Mouse (Mus musculus) stomach, embryonic 14.5 days (tissue): ENCODE results near the gene Emid1. TPM values are rescaled to one million over a fixed set of nuclear protein-coding genes. Genes with fewer than 3 reads are reported as not detected.
A peak's percentile ranks its signal among the peaks of the same experiment; 100 is the strongest.

Source experiments
- ATAC-seq: fragments of 200-750 bp; cut with Nextera tagmentation; 2 replicates; pipeline ENCODE4 v1.8.0; 2017; ENCODE audit warnings: low read depth, moderate TSS enrichment; ENCODE audit not compliant: insufficient number of reproducible peaks, insufficient read depth, low FRiP score
- H3K27ac ChIP-seq: fragments of 300-500 bp; sonication (generic); 2 replicates; pipeline ENCODE4 v1.5.1; 2014; ENCODE audit warnings: mild to moderate bottlenecking, low read length, moderate library complexity, mixed read lengths
- H3K27me3 ChIP-seq: fragments of 300-500 bp; sonication (generic); 2 replicates; pipeline ENCODE4 v1.6.1; 2014; ENCODE audit warnings: low read length, control low read depth, mixed read lengths; ENCODE audit not compliant: control insufficient read depth, insufficient read depth
- H3K36me3 ChIP-seq: fragments of 300-500 bp; sonication (generic); 2 replicates; pipeline ENCODE4 v1.6.1; 2014; ENCODE audit warnings: mild to moderate bottlenecking, control low read depth, low read length, moderate library complexity, mixed read lengths; ENCODE audit not compliant: control insufficient read depth, insufficient read depth
- H3K4me1 ChIP-seq: fragments of 300-500 bp; sonication (generic); 2 replicates; pipeline ENCODE4 v1.6.1; 2014; ENCODE audit warnings: low read length, control low read depth, mixed read lengths; ENCODE audit not compliant: control insufficient read depth, insufficient read depth
- H3K4me2 ChIP-seq: fragments of 300-500 bp; sonication (generic); replicated peaks from 2 replicates; pipeline ENCODE4 v1.6.1; 2014; ENCODE audit warnings: low read depth, low read length, control low read depth
- H3K4me3 ChIP-seq: fragments of 300-500 bp; sonication (generic); 2 replicates; pipeline ENCODE4 v1.5.1; 2014; ENCODE audit warnings: low read depth, low read length, control low read depth
- H3K9ac ChIP-seq: fragments of 300-500 bp; sonication (generic); replicated peaks from 2 replicates; pipeline ENCODE4 v1.6.1; 2014; ENCODE audit warnings: low read depth, mild to moderate bottlenecking, control low read depth, low read length, moderate library complexity, mixed read lengths
- H3K9me3 ChIP-seq: fragments of 300-500 bp; sonication (generic); 2 replicates; pipeline ENCODE4 v1.6.1; 2016; ENCODE audit warnings: low read depth, low read length, control low read depth; ENCODE audit not compliant: control insufficient read depth
- WGBS: fragments of 180-500 bp; shearing (Covaris S2); extraction: QIAGEN DNeasy Blood & Tissue Kit; methylation state at CpG from one replicate; pipeline ENCODE4 v1.1.7; 2014; 5-methylcytosine and 5-hydroxymethylcytosine counted together
- polyA plus RNA-seq: library from polyadenylated mRNA; unstranded; fragments of >200 nt; fragmentation: Nextera tagmentation; extraction: Ambion mirVana; gene quantifications from 2 replicates; pipeline ENCODE4 v1.2.1, GENCODE M21; 2014

Emid1 gene
- polyA plus RNA-seq, 1 experiment from 2014 or later, result 45.9 TPM

GRCm38 (mm10) chr11:5154961-5155805, 3.1 kb upstream of the Emid1 start:
- H3K4me1 ChIP-seq, result peaks cover 13% of the 10 kb centered on the region
- 30% methylated on average over 10 of the region's 10 CpGs for WGBS
- no peaks in the 10 kb centered on the region for H3K36me3 ChIP-seq
- no peak overlapping the region; the same call in 1 of the 2 replicates for H3K9ac ChIP-seq
- peak overlapping the region; percentile 45; the same call in 1 of the 2 replicates for H3K27ac ChIP-seq
- H3K4me2 ChIP-seq, result no peak overlapping the region
- no peaks in the 10 kb centered on the region for H3K27me3 ChIP-seq
- no peaks in the 10 kb centered on the region for H3K9me3 ChIP-seq
- ATAC-seq, result peak; percentile 44
- no peak overlapping the region for H3K4me3 ChIP-seq

GRCm38 (mm10) chr11:5151247-5151630, 818 bp downstream of the Emid1 start:
- no peak for ATAC-seq
- peak overlapping the region; percentile 63 for H3K4me3 ChIP-seq
- 40% methylated on average over 4 of the region's 4 CpGs for WGBS
- H3K9me3 ChIP-seq, result no peaks in the 10 kb centered on the region
- no peak overlapping the region for H3K27ac ChIP-seq
- H3K36me3 ChIP-seq, result no peaks in the 10 kb centered on the region
- peak overlapping the region; percentile 68 for H3K9ac ChIP-seq
- no peaks in the 10 kb centered on the region for H3K27me3 ChIP-seq
- H3K4me1 ChIP-seq, result peaks cover 21% of the 10 kb centered on the region
- peak overlapping the region; percentile 93 for H3K4me2 ChIP-seq

- Histone ChIP-seq H3K4me3 (no peak overlapping the region), H3K4me1 (peaks cover 21% of the 10 kb centered on the region), H3K27ac (no peak overlapping the region), H3K27me3 (no peaks in the 10 kb centered on the region), H3K9me3 (no peaks in the 10 kb centered on the region), H3K9ac (0 out of 2 replicates have a peak overlapping the region, but pooled peaks have one; percentile 68), H3K36me3 (no peaks in the 10 kb centered on the region), H3K4me2 (peak overlapping the region; percentile 93; the same call in 1 of the 2 replicates)
- WGBS, result 69% methylated on average over 9 of the region's 9 CpGs
- ATAC-seq, result no peak
Measured at GRCm38 (mm10) chr11:5150416-5151246, 1.4 kb downstream of the Emid1 start.

GRCm38 (mm10) chr11:5149955-5150354, 2.1 kb downstream of the Emid1 start:
- Histone ChIP-seq H3K4me1 (peaks cover 15% of the 10 kb centered on the region; the same call in 1 of the 2 replicates), H3K4me2 (no peak overlapping the region), H3K27ac (no peak overlapping the region), H3K9ac (no peak overlapping the region), H3K9me3 (no peaks in the 10 kb centered on the region), H3K27me3 (no peaks in the 10 kb centered on the region), H3K36me3 (no peaks in the 10 kb centered on the region), H3K4me3 (no peak overlapping the region)
- 83% methylated on average over 9 of the region's 9 CpGs for WGBS
- ATAC-seq, result no peak

- Histone ChIP-seq H3K4me1 (peaks cover 15% of the 10 kb centered on the region; the same call in 1 of the 2 replicates), H3K27me3 (no peaks in the 10 kb centered on the region), H3K4me2 (peak overlapping the region; percentile 14; the same call in 1 of the 2 replicates), H3K4me3 (no peak overlapping the region), H3K36me3 (no peaks in the 10 kb centered on the region), H3K9me3 (no peaks in the 10 kb centered on the region), H3K9ac (no peak overlapping the region), H3K27ac (no peak overlapping the region)
- 36% methylated on average over 7 of the region's 7 CpGs for WGBS
- ATAC-seq, result peak; percentile 46; the same call in 1 of the 2 replicates
Measured at GRCm38 (mm10) chr11:5149249-5149648, 2.8 kb downstream of the Emid1 start.

- Histone ChIP-seq H3K27me3 (no peaks in the 10 kb centered on the region), H3K27ac (no peak overlapping the region), H3K4me3 (no peak overlapping the region), H3K9ac (no peak overlapping the region), H3K36me3 (no peaks in the 10 kb centered on the region), H3K4me1 (peaks cover 14% of the 10 kb centered on the region), H3K9me3 (no peaks in the 10 kb centered on the region), H3K4me2 (no peak overlapping the region)
- ATAC-seq, result no peak
- WGBS, result 68% methylated on average over 3 of the region's 3 CpGs
Measured at GRCm38 (mm10) chr11:5145600-5145999, 6.5 kb downstream of the Emid1 start.

GRCm38 (mm10) chr11:5141965-5142364, 10.1 kb downstream of the Emid1 start:
- 83% methylated on average over 2 of the region's 2 CpGs for WGBS
- Histone ChIP-seq H3K27ac (no peak overlapping the region), H3K9ac (no peak overlapping the region), H3K4me3 (no peak overlapping the region), H3K4me2 (no peak overlapping the region), H3K36me3 (no peaks in the 10 kb centered on the region), H3K4me1 (peaks cover 26% of the 10 kb centered on the region), H3K27me3 (no peaks in the 10 kb centered on the region), H3K9me3 (no peaks in the 10 kb centered on the region)
- ATAC-seq, result no peak

- Histone ChIP-seq H3K4me1 (peaks cover 26% of the 10 kb centered on the region), H3K9me3 (no peaks in the 10 kb centered on the region), H3K4me3 (no peak overlapping the region), H3K9ac (no peak overlapping the region), H3K27ac (no peak overlapping the region), H3K4me2 (no peak overlapping the region), H3K36me3 (no peaks in the 10 kb centered on the region), H3K27me3 (no peaks in the 10 kb centered on the region)
- 70% methylated on average over 5 of the region's 5 CpGs for WGBS
- no peak for ATAC-seq
Measured at GRCm38 (mm10) chr11:5141252-5141651, 10.8 kb downstream of the Emid1 start.
